Mouse (Mus musculus): ENCODE measurements around the gene Ush1g. TPM values are rescaled to one million over a fixed set of nuclear protein-coding genes. Genes with fewer than 3 reads are reported as not detected.

The Ush1g gene
- polyA plus RNA-seq, 1 experiment: not detected

DNA sequence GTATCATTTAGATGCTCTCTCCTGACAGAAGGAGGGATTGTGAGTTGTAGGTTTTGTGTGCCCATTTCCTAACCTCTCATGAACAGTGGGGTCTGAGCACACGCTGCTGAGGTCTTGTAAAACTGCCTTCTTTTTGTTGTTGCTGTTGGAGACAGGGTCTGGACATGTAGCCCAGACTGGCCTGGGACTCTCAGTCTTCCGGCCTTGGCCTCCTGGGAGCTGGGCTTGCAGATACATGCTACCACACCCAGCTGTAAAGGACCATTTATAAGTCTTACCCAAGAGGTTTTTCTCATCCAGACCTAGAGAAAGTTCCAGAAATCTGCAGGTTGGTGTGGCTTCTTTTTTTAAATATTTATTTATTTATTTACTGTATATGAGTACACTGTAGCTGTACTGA, 33.5 kb downstream of the Ush1g start:
- H3K4me1 ChIP-seq (ENCODE audit: control insufficient read depth, insufficient read depth, low read length): peaks cover 28% of the 10 kb centered on the region
- TF ChIP-seq POLR2A (IDR thresholded peaks at IDR 0.05; ENCODE audit: insufficient read depth, low read depth, low read length): no peak
- TF ChIP-seq CTCF (IDR thresholded peaks at IDR 0.05; ENCODE audit: insufficient read depth, low read depth, low read length): no peak
- WGBS: 94% methylated on average over 2 of the region's 2 CpGs
- no peak overlapping the region for H3K4me3 ChIP-seq (ENCODE audit: insufficient read depth, low read depth, low read length)
- no peak overlapping the region for H3K27ac ChIP-seq (ENCODE audit: insufficient read depth, low read depth, low read length)

- H3K4me1 ChIP-seq (ENCODE audit: control insufficient read depth, insufficient read depth, low read length): peaks cover 31% of the 10 kb centered on the region
- no peak overlapping the region for H3K27ac ChIP-seq (ENCODE audit: insufficient read depth, low read depth, low read length)
- WGBS: 90% methylated on average over 5 of the region's 5 CpGs
- no peak overlapping the region for H3K4me3 ChIP-seq (ENCODE audit: insufficient read depth, low read depth, low read length)
- TF ChIP-seq POLR2A (IDR thresholded peaks at IDR 0.05; ENCODE audit: insufficient read depth, low read depth, low read length) (no peak), CTCF (IDR thresholded peaks at IDR 0.05; ENCODE audit: insufficient read depth, low read depth, low read length) (no peak)
Observed at GRCm38 (mm10) chr11:115287386-115287785, 34.5 kb downstream of the Ush1g start.

DNA sequence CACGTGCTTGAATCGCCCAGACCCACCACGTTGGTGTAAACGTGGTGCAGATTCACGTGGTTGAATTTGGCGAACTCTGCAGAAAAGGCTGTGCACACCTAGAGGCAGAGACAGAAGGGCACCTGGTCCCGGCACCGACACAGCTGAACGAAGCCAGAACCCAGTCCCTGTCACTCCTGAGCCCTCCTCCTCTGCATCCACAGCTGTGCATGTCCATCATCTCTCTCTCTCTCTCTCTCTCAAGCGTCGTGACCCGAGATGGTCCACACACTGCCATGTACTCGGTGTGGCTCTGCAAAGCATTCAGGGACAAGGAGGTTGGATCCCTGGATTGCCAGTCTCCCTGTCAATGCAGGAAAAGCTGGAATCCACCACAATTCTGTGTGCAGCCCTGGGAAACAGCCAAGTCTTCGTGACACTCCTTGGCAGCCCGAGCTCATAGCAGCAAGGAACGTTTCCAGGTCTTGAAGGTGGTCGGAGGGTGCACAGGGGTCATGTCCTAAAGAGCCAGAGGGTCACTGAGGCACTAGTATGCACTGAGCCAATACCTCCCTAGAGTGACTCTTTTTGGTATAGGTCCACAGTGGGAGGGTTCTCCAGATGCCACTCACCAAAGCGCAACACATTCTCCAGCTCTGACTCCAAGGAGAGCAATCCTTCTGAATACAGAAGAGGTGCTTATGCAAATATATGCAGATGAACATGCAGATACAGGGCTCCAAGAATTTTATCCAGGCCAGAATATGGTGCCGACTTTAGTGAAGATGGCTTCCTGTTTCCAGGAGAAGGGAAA, 35.4 kb downstream of the Ush1g start:
- H3K4me3 ChIP-seq (ENCODE audit: insufficient read depth, low read depth, low read length): no peak overlapping the region
- peaks cover 33% of the 10 kb centered on the region for H3K4me1 ChIP-seq (ENCODE audit: control insufficient read depth, insufficient read depth, low read length)
- H3K27ac ChIP-seq (ENCODE audit: insufficient read depth, low read depth, low read length): no peak overlapping the region
- WGBS: 47% methylated on average over 19 of the region's 19 CpGs
- TF ChIP-seq CTCF (IDR thresholded peaks at IDR 0.05; ENCODE audit: insufficient read depth, low read depth, low read length) (no peak), POLR2A (IDR thresholded peaks at IDR 0.05; ENCODE audit: insufficient read depth, low read depth, low read length) (no peak)

DNA sequence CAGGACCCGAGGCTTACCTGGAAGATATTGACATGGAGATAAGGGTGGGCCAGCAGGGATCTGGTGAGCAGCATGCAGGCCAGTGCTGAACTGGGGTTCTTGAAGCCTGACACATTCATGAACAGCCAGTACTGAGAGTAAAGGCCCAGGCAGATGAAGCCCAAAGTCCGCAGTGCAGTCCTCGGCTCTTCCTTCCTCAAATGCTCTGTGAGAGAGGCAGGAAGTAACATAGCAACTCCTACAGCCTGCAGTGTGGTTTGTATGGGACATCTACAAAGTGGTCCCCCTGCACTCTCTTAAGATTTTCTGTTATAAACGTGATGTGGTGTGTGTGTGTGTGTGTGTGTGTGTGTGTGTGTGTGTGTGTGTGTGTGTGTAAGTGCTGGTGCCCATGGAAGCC, 36.6 kb downstream of the Ush1g start:
- TF ChIP-seq CTCF (IDR thresholded peaks at IDR 0.05; ENCODE audit: insufficient read depth, low read depth, low read length): no peak
- TF ChIP-seq POLR2A (IDR thresholded peaks at IDR 0.05; ENCODE audit: insufficient read depth, low read depth, low read length): no peak
- no peak overlapping the region for H3K27ac ChIP-seq (ENCODE audit: insufficient read depth, low read depth, low read length)
- H3K4me3 ChIP-seq (ENCODE audit: insufficient read depth, low read depth, low read length): no peak overlapping the region
- WGBS: 76% methylated on average over 4 of the region's 4 CpGs
- H3K4me1 ChIP-seq (ENCODE audit: control insufficient read depth, insufficient read depth, low read length): peaks cover 28% of the 10 kb centered on the region; the same call in 1 of the 2 replicates

DNA sequence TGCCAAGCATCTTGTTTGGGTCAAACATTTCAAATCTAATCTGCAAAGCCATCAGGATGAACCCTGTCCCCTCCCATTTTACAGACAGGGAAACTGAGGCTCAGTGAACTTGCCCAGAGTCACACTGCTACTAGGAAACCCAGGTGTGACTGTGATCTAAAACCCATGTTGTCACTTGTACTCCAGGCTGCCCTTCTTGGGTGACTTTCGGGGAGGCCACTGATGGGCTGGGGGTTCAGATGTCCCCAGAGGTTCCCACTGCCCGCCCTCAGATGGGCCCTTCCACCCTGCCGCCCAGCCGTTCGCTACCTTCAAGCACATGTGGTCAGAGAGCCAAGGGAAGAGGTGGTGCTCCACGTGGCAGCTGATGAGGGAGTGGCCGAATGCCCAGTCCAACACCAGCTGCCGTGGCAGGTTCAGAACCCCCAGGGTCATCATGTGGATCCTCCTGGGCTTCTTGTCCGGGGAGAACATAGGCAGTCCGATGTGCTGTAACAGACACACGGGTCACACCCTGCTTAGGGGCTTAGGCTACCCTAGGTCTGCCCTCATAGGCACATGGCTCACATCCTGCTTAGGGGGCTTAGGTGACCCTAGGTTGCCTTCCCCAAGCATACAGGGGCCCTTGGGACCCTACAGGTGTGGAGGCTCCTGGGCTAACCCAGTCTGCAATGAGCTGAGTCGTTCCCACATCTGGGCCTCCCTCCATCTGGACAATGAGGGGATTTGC, 37.8 kb downstream of the Ush1g start:
- no peak overlapping the region for H3K27ac ChIP-seq (ENCODE audit: insufficient read depth, low read depth, low read length)
- WGBS: 86% methylated on average over 12 of the region's 12 CpGs
- H3K4me1 ChIP-seq (ENCODE audit: control insufficient read depth, insufficient read depth, low read length): peaks cover 23% of the 10 kb centered on the region; the same call in 1 of the 2 replicates
- no peak for TF ChIP-seq CTCF (IDR thresholded peaks at IDR 0.05; ENCODE audit: insufficient read depth, low read depth, low read length)
- no peak for TF ChIP-seq POLR2A (IDR thresholded peaks at IDR 0.05; ENCODE audit: insufficient read depth, low read depth, low read length)
- H3K4me3 ChIP-seq (ENCODE audit: insufficient read depth, low read depth, low read length): no peak overlapping the region

DNA sequence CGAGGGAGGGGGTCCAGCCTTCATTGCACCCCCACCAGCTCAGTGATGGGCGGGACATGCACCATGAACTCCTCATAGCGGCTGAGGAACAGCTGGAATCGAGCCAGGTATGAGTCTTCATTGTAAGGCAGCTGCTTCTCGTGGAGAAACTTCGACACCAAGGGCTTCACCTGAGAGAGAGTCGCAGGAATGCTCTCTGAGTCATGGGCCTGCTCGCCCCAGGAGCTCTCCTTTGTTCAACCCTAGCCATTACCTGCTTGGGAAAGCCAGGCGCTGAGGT, 38.4 kb downstream of the Ush1g start:
- Histone ChIP-seq H3K27ac (ENCODE audit: insufficient read depth, low read depth, low read length) (0 out of 2 replicates have a peak overlapping the region, but pooled peaks have one; percentile 32), H3K4me3 (ENCODE audit: insufficient read depth, low read depth, low read length) (no peak overlapping the region), H3K4me1 (ENCODE audit: control insufficient read depth, insufficient read depth, low read length) (peaks cover 23% of the 10 kb centered on the region; the same call in 1 of the 2 replicates)
- WGBS: 80% methylated on average over 9 of the region's 9 CpGs
- TF ChIP-seq CTCF (IDR thresholded peaks at IDR 0.05; ENCODE audit: insufficient read depth, low read depth, low read length): no peak
- no peak for TF ChIP-seq POLR2A (IDR thresholded peaks at IDR 0.05; ENCODE audit: insufficient read depth, low read depth, low read length)

DNA sequence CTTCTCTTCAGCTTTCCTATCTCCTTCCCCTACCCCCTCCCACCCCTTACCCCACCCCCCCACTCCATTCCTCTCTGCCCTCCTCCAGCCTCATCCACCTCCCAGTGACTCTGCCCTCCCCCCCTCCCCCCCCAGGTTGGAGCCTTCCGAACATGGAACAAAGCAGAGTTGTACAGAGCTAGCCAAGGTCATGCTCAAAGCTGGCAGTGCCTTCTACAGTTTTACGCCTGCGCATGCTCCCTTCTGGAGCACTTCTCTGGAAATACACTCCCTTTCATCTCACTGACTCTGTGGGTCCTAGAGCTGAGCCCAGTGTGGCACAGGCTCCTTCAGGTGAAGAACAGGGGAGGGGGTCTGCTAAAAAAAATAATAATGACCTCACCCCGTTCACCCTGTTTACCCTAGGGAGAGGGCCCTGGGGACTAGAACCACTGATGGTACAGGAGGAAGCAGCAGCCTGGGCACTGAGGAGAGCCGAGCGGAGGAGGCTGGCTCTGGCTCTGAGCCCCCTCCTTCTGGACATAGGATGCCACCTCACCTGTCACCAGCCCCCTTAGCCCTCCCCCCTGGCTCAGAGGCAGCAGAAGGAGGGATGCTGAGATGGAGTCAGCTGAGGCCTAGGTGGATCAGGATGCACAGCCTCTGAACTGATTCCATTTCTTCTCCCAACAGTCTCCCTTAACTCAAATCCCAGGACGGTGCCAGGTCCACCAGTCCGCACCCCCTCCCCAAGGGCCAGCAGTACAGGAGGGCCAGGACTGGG, 38.9 kb downstream of the Ush1g start:
- TF ChIP-seq POLR2A (IDR thresholded peaks at IDR 0.05; ENCODE audit: insufficient read depth, low read depth, low read length) (no peak), CTCF (IDR thresholded peaks at IDR 0.05; ENCODE audit: insufficient read depth, low read depth, low read length) (no peak)
- H3K4me3 ChIP-seq (ENCODE audit: insufficient read depth, low read depth, low read length): no peak overlapping the region
- 0 out of 2 replicates have a peak overlapping the region, but pooled peaks have one; percentile 32 for H3K27ac ChIP-seq (ENCODE audit: insufficient read depth, low read depth, low read length)
- peaks cover 23% of the 10 kb centered on the region; the same call in 1 of the 2 replicates for H3K4me1 ChIP-seq (ENCODE audit: control insufficient read depth, insufficient read depth, low read length)
- WGBS: 66% methylated on average over 8 of the region's 8 CpGs

GRCm38 (mm10) chr11:115282295-115282694, 39.5 kb downstream of the Ush1g start:
- peaks cover 23% of the 10 kb centered on the region; the same call in 1 of the 2 replicates for H3K4me1 ChIP-seq (ENCODE audit: control insufficient read depth, insufficient read depth, low read length)
- WGBS: 66% methylated on average over 8 of the region's 8 CpGs
- H3K27ac ChIP-seq (ENCODE audit: insufficient read depth, low read depth, low read length): peak overlapping the region; percentile 62
- H3K4me3 ChIP-seq (ENCODE audit: insufficient read depth, low read depth, low read length): no peak overlapping the region
- no peak for TF ChIP-seq CTCF (IDR thresholded peaks at IDR 0.05; ENCODE audit: insufficient read depth, low read depth, low read length)
- TF ChIP-seq POLR2A (IDR thresholded peaks at IDR 0.05; ENCODE audit: insufficient read depth, low read depth, low read length): no peak

Measured in olfactory bulb, adult 2 months (tissue).